In the genomic region with DNA sequence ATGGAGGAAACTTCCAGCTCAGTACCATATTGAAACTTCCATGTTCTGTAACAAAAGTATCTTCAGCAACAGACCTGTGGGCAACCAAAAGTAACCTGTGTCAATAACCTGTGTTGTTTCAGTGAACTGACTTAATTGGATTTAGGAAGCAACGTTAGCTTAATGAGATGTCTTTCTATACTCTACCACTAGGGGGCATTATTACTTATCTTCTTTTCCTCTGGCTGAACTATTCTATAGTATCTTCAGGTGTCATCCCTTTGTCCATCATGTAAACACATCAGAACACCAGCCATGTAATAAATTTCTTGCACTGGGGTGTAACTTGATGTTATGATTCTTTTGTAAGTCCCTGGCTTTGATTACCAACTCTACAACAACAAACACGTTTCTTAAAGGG, we compare ENCODE assay signal across 11 mouse cellular contexts. TPM values are rescaled to one million over a fixed set of nuclear protein-coding genes. Genes with fewer than 3 reads are reported as not detected.
DNase-seq lines count a peak whose midpoint lies in the region; ATAC-seq and TF ChIP-seq lines count a peak whose summit lies in the region.
"Had no signal": no experiment of that assay in that cellular context is flagged by ENCODE, and none has a peak within 500 bp of the region (broad histone marks: within the 10 kb centered on the region; RNA-seq: fewer than 3 reads in every experiment).

No protein-coding gene starts in this region.

- H3K4me1 ChIP-seq in forebrain, postnatal 0 days (ENCODE audit: insufficient read depth): no peaks in the 10 kb centered on the region
- H3K4me1 ChIP-seq in forebrain, embryonic 15.5 days: no peaks in the 10 kb centered on the region
- H3K4me1 ChIP-seq in midbrain, embryonic 11.5 days (ENCODE audit: control insufficient read depth, insufficient read depth, low read length): no peaks in the 10 kb centered on the region
- H3K4me1 ChIP-seq in midbrain, embryonic 16.5 days (ENCODE audit: control insufficient read depth, insufficient read depth, low read length): no peaks in the 10 kb centered on the region
- H3K4me1 ChIP-seq: embryonic facial prominence, embryonic 15.5 days; intestine, embryonic 15.5 days had no signal

- H3K27me3 ChIP-seq in forebrain, postnatal 0 days (ENCODE audit: insufficient read depth, low read length): no peaks in the 10 kb centered on the region
- H3K27me3 ChIP-seq in forebrain, embryonic 15.5 days: no peaks in the 10 kb centered on the region
- no peaks in the 10 kb centered on the region for H3K27me3 ChIP-seq in midbrain, embryonic 11.5 days (ENCODE audit: control insufficient read depth, insufficient read depth, low read length)
- H3K27me3 ChIP-seq in midbrain, embryonic 16.5 days (ENCODE audit: control insufficient read depth, insufficient read depth, low read depth, low read length): no peaks in the 10 kb centered on the region
- H3K27me3 ChIP-seq in splenic B cell, adult 2 months (ENCODE audit: control insufficient read depth, insufficient read depth, low read length, poor library complexity, severe bottlenecking): no peaks in the 10 kb centered on the region
- H3K27me3 ChIP-seq: embryonic facial prominence, embryonic 15.5 days; intestine, embryonic 15.5 days; megakaryocyte, embryonic 14.5 days had no signal

- DNase-seq in forebrain, postnatal 0 days: no peak
- peak; percentile 87 for DNase-seq in midbrain, embryonic 11.5 days (ENCODE audit: low spot score, missing footprints)
- peak; percentile 53 for DNase-seq in splenic B cell, adult 2 months (ENCODE audit: low read depth, low spot score)
- DNase-seq in right cerebral cortex, postnatal 25 days: no peak
- no peak for DNase-seq in urinary bladder, postnatal 4 days (ENCODE audit: low spot score in 2 of 2)

- H3K4me3 ChIP-seq in forebrain, postnatal 0 days (ENCODE audit: low read depth, low read length): no peak overlapping the region
- no peak overlapping the region for H3K4me3 ChIP-seq in forebrain, embryonic 15.5 days
- no peak overlapping the region for H3K4me3 ChIP-seq in midbrain, embryonic 11.5 days (ENCODE audit: low read depth, low read length)
- H3K4me3 ChIP-seq in midbrain, embryonic 16.5 days (ENCODE audit: low read depth, low read length): no peak overlapping the region
- H3K4me3 ChIP-seq: embryonic facial prominence, embryonic 15.5 days; intestine, embryonic 15.5 days; megakaryocyte, embryonic 14.5 days had no signal

- H3K36me3 ChIP-seq in forebrain, postnatal 0 days (ENCODE audit: insufficient read depth): no peaks in the 10 kb centered on the region
- H3K36me3 ChIP-seq in forebrain, embryonic 15.5 days: no peaks in the 10 kb centered on the region
- no peaks in the 10 kb centered on the region for H3K36me3 ChIP-seq in midbrain, embryonic 11.5 days (ENCODE audit: control insufficient read depth, insufficient read depth, low read length)
- H3K36me3 ChIP-seq in midbrain, embryonic 16.5 days (ENCODE audit: control insufficient read depth, insufficient read depth, low read length): no peaks in the 10 kb centered on the region
- H3K36me3 ChIP-seq in splenic B cell, adult 2 months (ENCODE audit: control insufficient read depth, insufficient read depth, low read length, poor library complexity, severe bottlenecking): no peaks in the 10 kb centered on the region
- H3K36me3 ChIP-seq: embryonic facial prominence, embryonic 15.5 days; intestine, embryonic 15.5 days had no signal

- no peak overlapping the region for H3K4me2 ChIP-seq in forebrain, postnatal 0 days (ENCODE audit: low read depth)
- no peak overlapping the region for H3K4me2 ChIP-seq in forebrain, embryonic 15.5 days (replicated peaks)
- H3K4me2 ChIP-seq in midbrain, embryonic 11.5 days: no peak overlapping the region
- no peak overlapping the region for H3K4me2 ChIP-seq in midbrain, embryonic 16.5 days (ENCODE audit: low read length)
- H3K4me2 ChIP-seq: embryonic facial prominence, embryonic 15.5 days; intestine, embryonic 15.5 days had no signal

- H3K9me3 ChIP-seq in forebrain, postnatal 0 days (ENCODE audit: low read length): no peaks in the 10 kb centered on the region
- H3K9me3 ChIP-seq in forebrain, embryonic 15.5 days: no peaks in the 10 kb centered on the region
- H3K9me3 ChIP-seq in midbrain, embryonic 11.5 days (ENCODE audit: control insufficient read depth, low read length): no peaks in the 10 kb centered on the region
- no peaks in the 10 kb centered on the region for H3K9me3 ChIP-seq in midbrain, embryonic 16.5 days (replicated peaks; ENCODE audit: control insufficient read depth, low read length, poor library complexity, severe bottlenecking)
- H3K9me3 ChIP-seq: embryonic facial prominence, embryonic 15.5 days; intestine, embryonic 15.5 days; megakaryocyte, embryonic 14.5 days had no signal

- ATAC-seq in forebrain, postnatal 0 days: no peak
- no peak for ATAC-seq in forebrain, embryonic 15.5 days (replicated peaks)
- no peak; the same call in 1 of the 2 replicates for ATAC-seq in midbrain, embryonic 11.5 days (ENCODE audit: low FRiP score)
- ATAC-seq in midbrain, embryonic 16.5 days: no peak
- ATAC-seq in erythroid progenitor cell, adult 5-6 weeks (replicated peaks; ENCODE audit: low FRiP score, poor library complexity, severe bottlenecking): peak; percentile 68; the same call in 1 of the 2 replicates
- ATAC-seq: intestine, embryonic 15.5 days had no signal

- H3K27ac ChIP-seq in forebrain, postnatal 0 days (ENCODE audit: low read depth, low read length): no peak overlapping the region
- H3K27ac ChIP-seq in forebrain, embryonic 15.5 days (replicated peaks): no peak overlapping the region
- H3K27ac ChIP-seq in midbrain, embryonic 11.5 days (ENCODE audit: low read depth, low read length): no peak overlapping the region
- H3K27ac ChIP-seq in midbrain, embryonic 16.5 days (ENCODE audit: low read length): no peak overlapping the region
- H3K27ac ChIP-seq: embryonic facial prominence, embryonic 15.5 days; intestine, embryonic 15.5 days had no signal

- TF ChIP-seq CTCF in forebrain, postnatal 0 days (IDR thresholded peaks at IDR 0.05; ENCODE audit: low read depth): 0 out of 2 replicates have a peak, but pooled peaks have one; percentile 31

- WGBS in forebrain, postnatal 0 days: 46% methylated on average over 2 of the region's 2 CpGs
- WGBS in forebrain, embryonic 15.5 days: 48% methylated on average over 2 of the region's 2 CpGs
- WGBS in midbrain, embryonic 11.5 days: 42% methylated on average over 2 of the region's 2 CpGs
- WGBS in midbrain, embryonic 16.5 days: 43% methylated on average over 2 of the region's 2 CpGs

- no peak overlapping the region for H3K9ac ChIP-seq in forebrain, postnatal 0 days
- H3K9ac ChIP-seq in forebrain, embryonic 15.5 days (replicated peaks): no peak overlapping the region
- H3K9ac ChIP-seq in midbrain, embryonic 11.5 days (ENCODE audit: low read length): no peak overlapping the region
- H3K9ac ChIP-seq in midbrain, embryonic 16.5 days (ENCODE audit: low read depth, low read length): no peak overlapping the region
- H3K9ac ChIP-seq: embryonic facial prominence, embryonic 15.5 days; intestine, embryonic 15.5 days had no signal

RNA-seq across cellular contexts. Expression of gene Adgrg7, which starts 4.8 kb away (rescaled TPM):
- not detected in 2 replicates for total RNA-seq in forebrain, postnatal 0 days (2014; rRNA removed)
- polyA plus RNA-seq in forebrain, postnatal 0 days (2015; fragmentation: Nextera tagmentation; extraction: Ambion mirVana): not detected in 2 replicates
- not detected in 2 replicates for polyA plus RNA-seq in forebrain, embryonic 15.5 days (2015; fragmentation: Nextera tagmentation; extraction: Ambion mirVana)
- polyA plus RNA-seq in midbrain, embryonic 11.5 days (2014; fragmentation: Nextera tagmentation; extraction: Ambion mirVana): not detected in 2 replicates
- not detected in 2 replicates for polyA plus RNA-seq in midbrain, embryonic 16.5 days (2015; fragmentation: Nextera tagmentation; extraction: Ambion mirVana)
- total RNA-seq in erythroid progenitor cell, adult 5-6 weeks (2015; ENCODE audit: low replicate concordance): 1.8 and 6.7 TPM in 2 replicates
- 0.26 and 2.0 TPM in 2 replicates for total RNA-seq in erythroid progenitor cell, adult 5-6 weeks (2017; ENCODE audit: low replicate concordance)
- polyA plus RNA-seq: embryonic facial prominence, embryonic 15.5 days had no signal

Comparison
In these comparisons a context has a peak if more than half of its experiments do, and no peak if none do; other contexts are left out.
1. DNase-seq: peak in midbrain, embryonic 11.5 days (single experiment) and splenic B cell, adult 2 months (single experiment); none in forebrain, postnatal 0 days (single experiment), right cerebral cortex, postnatal 25 days (single experiment) and urinary bladder, postnatal 4 days (0 of 2).